Mouse (Mus musculus) cerebellum, adult 2 months (tissue): ENCODE data around the gene Slc24a2.

ENCODE experiments used
- CTCF ChIP-seq: fragments of 200-500 bp; IDR thresholded peaks from 2 replicates; pipeline ENCODE4 v1.5.1; 2011; ENCODE audit warnings: low read depth, mild to moderate bottlenecking, control low read depth, low read length, moderate library complexity, borderline replicate concordance; ENCODE audit not compliant: insufficient read depth
- POLR2A ChIP-seq: fragments of 200-500 bp; IDR thresholded peaks from 2 replicates; pipeline ENCODE4 v1.6.1; 2011; ENCODE audit warnings: low read length, control low read depth, borderline replicate concordance; ENCODE audit not compliant: insufficient read depth

- TF ChIP-seq CTCF (no peak), POLR2A (no peak)
These were observed 214.5 kb downstream of the Slc24a2 start for GRCm38 (mm10) chr4:87015746-87016145.
